Mouse (Mus musculus): Measurements from ENCODE around the gene Fam81b.

Gene Fam81b

DNA sequence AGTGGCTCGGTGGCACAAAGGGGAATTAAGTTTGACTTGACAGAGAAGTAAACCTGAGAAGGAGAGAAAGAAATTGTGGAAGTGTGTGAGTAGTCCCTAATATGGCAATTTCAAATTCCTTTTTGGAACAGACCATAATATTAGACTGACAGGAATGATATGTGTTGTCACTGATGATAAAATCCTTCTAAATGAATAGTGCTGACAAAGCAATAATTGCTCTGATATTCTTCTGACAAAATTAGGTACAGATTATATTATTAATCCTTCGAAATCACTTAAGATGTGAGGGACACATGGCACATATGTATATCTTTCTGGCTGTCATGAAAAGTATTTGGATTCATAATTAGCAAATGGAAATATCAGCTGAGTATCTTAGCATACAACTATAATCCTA lies 89.9 kb downstream of the Fam81b start:
- H3K9me3 ChIP-seq (ENCODE audit: low read length) = no peaks in the 10 kb centered on the region
- no peaks in the 10 kb centered on the region for H3K27me3 ChIP-seq (ENCODE audit: insufficient read depth, low read length)
- TF ChIP-seq CTCF (conservative IDR thresholded peaks at IDR 0.05; ENCODE audit: low read length) = no peak
- no peak for TF ChIP-seq POU5F1 (IDR thresholded peaks at IDR 0.05; ENCODE audit: borderline replicate concordance, low read length)
- H3K4me1 ChIP-seq (replicated peaks; ENCODE audit: low read depth, low read length) = no peaks in the 10 kb centered on the region
- no peaks in the 10 kb centered on the region for H3K36me3 ChIP-seq (ENCODE audit: insufficient read depth, low read length)
- no peak overlapping the region for H3K4me3 ChIP-seq (replicated peaks; ENCODE audit: low read length)

DNA sequence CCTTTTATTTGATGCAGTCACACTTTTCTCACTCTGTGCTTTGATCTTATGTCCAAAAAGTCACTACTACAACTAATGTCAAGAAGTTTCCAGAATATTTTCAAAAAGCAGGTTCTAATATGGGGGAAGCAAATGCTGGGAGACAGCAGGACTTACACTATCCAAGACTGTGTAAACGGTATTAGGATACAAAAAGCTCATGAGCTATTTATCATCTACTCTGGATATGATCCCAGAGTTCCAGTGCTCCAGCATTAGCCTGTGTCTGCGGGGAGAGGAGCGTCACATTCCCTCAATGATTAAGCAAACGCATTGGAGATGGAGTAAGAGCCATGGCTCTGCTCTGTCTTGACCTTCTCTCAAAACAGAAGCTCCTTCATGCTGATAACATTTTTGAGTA lies 104.9 kb downstream of the Fam81b start:
- Histone ChIP-seq H3K4me3 (replicated peaks; ENCODE audit: low read length) (no peak overlapping the region), H3K4me1 (replicated peaks; ENCODE audit: low read depth, low read length) (no peaks in the 10 kb centered on the region), H3K36me3 (ENCODE audit: insufficient read depth, low read length) (peaks cover 22% of the 10 kb centered on the region), H3K9me3 (ENCODE audit: low read length) (peaks cover 10% of the 10 kb centered on the region), H3K27me3 (ENCODE audit: insufficient read depth, low read length) (no peaks in the 10 kb centered on the region)
- TF ChIP-seq POU5F1 (IDR thresholded peaks at IDR 0.05; ENCODE audit: borderline replicate concordance, low read length) (no peak), CTCF (conservative IDR thresholded peaks at IDR 0.05; ENCODE audit: low read length) (no peak), NANOG (IDR thresholded peaks at IDR 0.05; ENCODE audit: borderline replicate concordance, low read length) (no peak)

DNA sequence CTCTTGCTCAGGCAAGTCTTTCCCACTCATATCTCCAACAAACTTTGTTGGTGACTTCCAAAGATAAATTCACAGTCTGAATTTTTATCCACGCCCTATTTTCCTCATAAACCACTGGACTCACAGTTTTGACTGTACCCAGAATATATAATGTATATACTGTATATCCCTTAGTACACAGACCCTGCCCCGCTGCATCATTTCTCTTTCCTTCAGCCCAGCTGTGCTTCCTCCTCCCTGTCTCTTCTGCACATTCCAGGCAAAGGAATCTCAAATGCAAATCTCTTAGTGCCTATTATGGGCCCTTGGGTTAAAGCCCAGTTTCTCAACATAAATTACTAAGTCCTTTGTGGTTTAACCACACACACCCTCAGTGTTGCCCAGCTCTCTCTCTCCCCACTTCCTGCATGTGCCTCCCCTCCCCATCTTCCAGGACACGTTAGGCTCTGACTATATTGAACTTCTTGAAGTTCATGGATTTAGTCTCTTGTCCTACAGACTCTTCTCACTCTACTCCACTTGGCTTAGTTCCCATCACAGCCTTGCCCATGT lies 107.5 kb downstream of the Fam81b start:
- peaks cover 17% of the 10 kb centered on the region for H3K9me3 ChIP-seq (ENCODE audit: low read length)
- peaks cover 31% of the 10 kb centered on the region for H3K36me3 ChIP-seq (ENCODE audit: insufficient read depth, low read length)
- TF ChIP-seq NANOG (IDR thresholded peaks at IDR 0.05; ENCODE audit: borderline replicate concordance, low read length) (no peak), POU5F1 (IDR thresholded peaks at IDR 0.05; ENCODE audit: borderline replicate concordance, low read length) (no peak), CTCF (conservative IDR thresholded peaks at IDR 0.05; ENCODE audit: low read length) (no peak)
- H3K4me1 ChIP-seq (replicated peaks; ENCODE audit: low read depth, low read length) = no peaks in the 10 kb centered on the region
- H3K4me3 ChIP-seq (replicated peaks; ENCODE audit: low read length) = no peak overlapping the region
- no peaks in the 10 kb centered on the region for H3K27me3 ChIP-seq (ENCODE audit: insufficient read depth, low read length)

DNA sequence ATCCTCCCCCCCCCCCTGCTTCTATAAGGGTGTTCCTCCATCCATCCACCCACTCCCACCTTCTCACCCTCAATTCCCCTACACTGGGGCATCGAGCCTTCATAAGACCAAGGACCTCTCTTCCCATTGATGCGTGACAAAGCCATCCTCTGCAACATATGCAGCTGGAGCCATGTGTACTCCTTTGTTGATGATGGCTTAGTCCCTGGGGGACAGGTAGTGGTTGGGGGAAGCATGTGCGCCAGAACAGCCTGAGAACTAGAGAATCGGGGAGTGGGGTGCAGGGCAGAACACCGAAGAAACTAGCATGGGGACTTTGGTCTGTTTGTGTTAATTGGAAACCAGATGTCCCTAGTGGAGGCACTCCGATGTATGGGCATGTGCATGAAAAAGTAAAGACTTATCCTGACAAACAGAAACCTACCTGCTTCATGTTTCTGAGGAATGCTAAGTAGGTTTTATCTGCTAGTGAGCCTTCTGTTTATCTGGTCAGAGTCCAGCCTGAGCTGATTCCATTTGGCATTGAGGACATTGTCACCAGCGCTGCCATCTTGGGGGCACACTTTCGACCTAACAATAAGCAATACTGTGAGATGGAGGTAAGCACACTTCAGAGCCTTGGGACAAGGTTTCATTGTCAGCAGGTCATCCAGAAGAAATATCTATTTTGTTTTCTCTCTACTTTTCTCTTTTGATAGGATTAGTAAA lies 109.3 kb downstream of the Fam81b start:
- H3K4me1 ChIP-seq (replicated peaks; ENCODE audit: low read depth, low read length) = no peaks in the 10 kb centered on the region
- H3K4me3 ChIP-seq (replicated peaks; ENCODE audit: low read length) = no peak overlapping the region
- H3K9me3 ChIP-seq (ENCODE audit: low read length) = peaks cover 27% of the 10 kb centered on the region
- no peaks in the 10 kb centered on the region for H3K27me3 ChIP-seq (ENCODE audit: insufficient read depth, low read length)
- TF ChIP-seq POU5F1 (IDR thresholded peaks at IDR 0.05; ENCODE audit: borderline replicate concordance, low read length) = no peak
- no peak for TF ChIP-seq NANOG (IDR thresholded peaks at IDR 0.05; ENCODE audit: borderline replicate concordance, low read length)
- TF ChIP-seq CTCF (conservative IDR thresholded peaks at IDR 0.05; ENCODE audit: low read length) = no peak
- H3K36me3 ChIP-seq (ENCODE audit: insufficient read depth, low read length) = peaks cover 49% of the 10 kb centered on the region

DNA sequence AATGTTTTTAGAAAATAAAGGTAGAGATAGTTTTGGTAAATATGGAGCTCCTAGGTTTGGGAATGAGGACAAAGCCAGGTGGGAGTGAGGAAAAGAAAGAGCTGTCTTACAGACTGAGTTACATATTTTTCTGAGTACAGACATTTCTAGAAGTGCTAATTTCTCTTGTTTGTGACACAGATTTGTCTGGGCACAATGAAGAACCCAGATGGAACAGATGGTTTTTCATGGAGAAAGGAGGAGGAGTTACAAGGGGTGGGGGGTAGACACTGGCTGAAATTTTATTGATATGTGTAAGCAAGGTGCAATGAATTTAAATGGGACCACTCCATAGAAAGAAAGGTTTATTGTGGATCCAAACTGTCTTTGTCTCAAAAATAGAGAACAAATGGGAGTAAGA lies 109.9 kb downstream of the Fam81b start:
- Histone ChIP-seq H3K4me3 (replicated peaks; ENCODE audit: low read length) (no peak overlapping the region), H3K27me3 (ENCODE audit: insufficient read depth, low read length) (no peaks in the 10 kb centered on the region), H3K4me1 (replicated peaks; ENCODE audit: low read depth, low read length) (no peaks in the 10 kb centered on the region), H3K36me3 (ENCODE audit: insufficient read depth, low read length) (peaks cover 54% of the 10 kb centered on the region), H3K9me3 (ENCODE audit: low read length) (peaks cover 27% of the 10 kb centered on the region)
- no peak for TF ChIP-seq NANOG (IDR thresholded peaks at IDR 0.05; ENCODE audit: borderline replicate concordance, low read length)
- no peak for TF ChIP-seq CTCF (conservative IDR thresholded peaks at IDR 0.05; ENCODE audit: low read length)
- no peak for TF ChIP-seq POU5F1 (IDR thresholded peaks at IDR 0.05; ENCODE audit: borderline replicate concordance, low read length)

DNA sequence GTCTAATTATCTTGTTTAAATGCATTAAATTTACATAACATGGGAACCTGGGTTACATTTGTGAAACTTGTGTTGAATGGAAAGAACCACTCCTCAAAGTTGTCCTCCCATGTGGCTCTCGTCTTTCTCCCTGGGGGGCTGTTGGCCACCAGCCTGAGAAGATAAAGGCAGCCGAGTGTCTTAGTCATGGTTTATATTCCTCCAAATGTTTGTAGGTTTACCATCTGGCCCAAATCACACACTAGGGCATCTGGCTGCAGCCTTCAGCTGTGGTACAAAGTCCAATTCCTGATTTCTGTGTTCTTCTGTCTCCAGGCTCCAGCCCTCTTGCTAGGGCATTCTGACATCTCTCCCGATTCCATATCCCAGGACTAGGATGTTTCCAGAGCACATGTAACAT lies 114.6 kb downstream of the Fam81b start:
- Histone ChIP-seq H3K4me3 (replicated peaks; ENCODE audit: low read length) (no peak overlapping the region), H3K27me3 (ENCODE audit: insufficient read depth, low read length) (no peaks in the 10 kb centered on the region), H3K36me3 (ENCODE audit: insufficient read depth, low read length) (peaks cover 66% of the 10 kb centered on the region), H3K9me3 (ENCODE audit: low read length) (peaks cover 18% of the 10 kb centered on the region), H3K4me1 (replicated peaks; ENCODE audit: low read depth, low read length) (no peaks in the 10 kb centered on the region)
- TF ChIP-seq CTCF (conservative IDR thresholded peaks at IDR 0.05; ENCODE audit: low read length) (no peak), POU5F1 (IDR thresholded peaks at IDR 0.05; ENCODE audit: borderline replicate concordance, low read length) (no peak), NANOG (IDR thresholded peaks at IDR 0.05; ENCODE audit: borderline replicate concordance, low read length) (no peak)

DNA sequence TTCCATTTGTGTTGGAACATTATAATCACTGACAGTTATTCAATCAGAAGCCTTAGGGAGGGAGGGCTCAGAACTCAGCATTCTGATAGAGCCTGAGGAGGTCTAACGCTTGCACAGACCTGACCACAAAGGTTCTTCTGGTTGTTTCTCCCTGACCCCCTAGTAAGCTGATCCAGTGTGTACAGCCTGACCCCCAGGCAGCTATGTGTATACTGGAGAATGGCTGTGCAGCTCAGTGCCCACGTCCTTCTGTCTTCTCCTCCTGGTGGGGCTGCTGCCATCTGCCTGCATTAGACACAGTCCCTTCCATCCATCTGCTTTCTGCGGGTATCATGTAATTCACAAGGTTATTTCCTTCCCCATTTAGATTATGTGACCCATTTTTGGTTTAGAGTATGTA lies 115.7 kb downstream of the Fam81b start:
- no peak overlapping the region for H3K4me3 ChIP-seq (replicated peaks; ENCODE audit: low read length)
- no peaks in the 10 kb centered on the region for H3K27me3 ChIP-seq (ENCODE audit: insufficient read depth, low read length)
- no peak for TF ChIP-seq POU5F1 (IDR thresholded peaks at IDR 0.05; ENCODE audit: borderline replicate concordance, low read length)
- TF ChIP-seq CTCF (conservative IDR thresholded peaks at IDR 0.05; ENCODE audit: low read length) = no peak
- no peak for TF ChIP-seq NANOG (IDR thresholded peaks at IDR 0.05; ENCODE audit: borderline replicate concordance, low read length)
- peaks cover 66% of the 10 kb centered on the region for H3K36me3 ChIP-seq (ENCODE audit: insufficient read depth, low read length)
- H3K4me1 ChIP-seq (replicated peaks; ENCODE audit: low read depth, low read length) = no peaks in the 10 kb centered on the region
- peaks cover 15% of the 10 kb centered on the region for H3K9me3 ChIP-seq (ENCODE audit: low read length)

DNA sequence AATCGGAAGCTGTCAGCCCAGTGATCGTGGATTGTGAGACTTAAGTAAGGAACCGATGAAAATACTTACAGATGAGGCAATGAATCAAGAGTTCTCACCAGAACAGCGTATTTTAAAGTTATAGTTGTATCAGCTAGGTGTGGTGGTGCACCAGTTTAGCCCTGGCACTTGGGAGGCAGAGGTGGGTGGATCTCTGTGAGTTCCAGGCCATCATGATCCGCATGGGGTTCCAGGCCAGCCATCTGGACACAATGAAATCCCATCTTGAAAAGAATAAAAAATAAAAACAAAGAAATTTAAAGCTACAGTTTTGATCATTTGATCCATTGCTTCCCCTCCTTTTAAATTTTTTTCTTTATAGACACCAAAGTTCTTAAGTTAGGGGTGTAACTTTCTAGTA lies 117.2 kb downstream of the Fam81b start:
- H3K9me3 ChIP-seq (ENCODE audit: low read length) = peaks cover 12% of the 10 kb centered on the region
- H3K36me3 ChIP-seq (ENCODE audit: insufficient read depth, low read length) = peaks cover 67% of the 10 kb centered on the region
- H3K27me3 ChIP-seq (ENCODE audit: insufficient read depth, low read length) = no peaks in the 10 kb centered on the region
- no peaks in the 10 kb centered on the region for H3K4me1 ChIP-seq (replicated peaks; ENCODE audit: low read depth, low read length)
- TF ChIP-seq POU5F1 (IDR thresholded peaks at IDR 0.05; ENCODE audit: borderline replicate concordance, low read length) (no peak), NANOG (IDR thresholded peaks at IDR 0.05; ENCODE audit: borderline replicate concordance, low read length) (no peak), CTCF (conservative IDR thresholded peaks at IDR 0.05; ENCODE audit: low read length) (no peak)
- no peak overlapping the region for H3K4me3 ChIP-seq (replicated peaks; ENCODE audit: low read length)

DNA sequence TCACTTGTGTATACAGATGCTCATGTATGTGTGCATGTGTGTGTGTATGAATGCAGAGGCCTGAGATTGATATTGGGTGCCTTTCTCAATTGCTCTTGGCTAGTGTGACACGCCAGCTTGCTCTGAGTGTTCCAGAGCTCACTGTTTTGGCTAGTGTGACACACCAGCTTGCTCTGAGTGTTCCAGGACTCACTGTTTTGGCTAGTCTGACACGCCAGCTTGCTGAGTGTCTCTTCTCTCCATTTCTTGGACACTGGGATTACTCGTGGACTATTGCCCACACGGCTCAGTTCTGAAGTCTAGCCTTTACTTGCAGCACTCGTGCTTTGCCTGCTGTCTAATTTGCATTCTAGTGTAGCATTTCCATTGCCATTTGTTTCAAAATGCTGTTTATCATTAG lies 126.2 kb downstream of the Fam81b start:
- Histone ChIP-seq H3K4me1 (replicated peaks; ENCODE audit: low read depth, low read length) (peaks cover 26% of the 10 kb centered on the region), H3K4me3 (replicated peaks; ENCODE audit: low read length) (no peak overlapping the region), H3K27me3 (ENCODE audit: insufficient read depth, low read length) (no peaks in the 10 kb centered on the region), H3K36me3 (ENCODE audit: insufficient read depth, low read length) (peaks cover 53% of the 10 kb centered on the region), H3K9me3 (ENCODE audit: low read length) (peaks cover 13% of the 10 kb centered on the region)
- no peak for TF ChIP-seq POU5F1 (IDR thresholded peaks at IDR 0.05; ENCODE audit: borderline replicate concordance, low read length)
- no peak for TF ChIP-seq CTCF (conservative IDR thresholded peaks at IDR 0.05; ENCODE audit: low read length)
- TF ChIP-seq NANOG (IDR thresholded peaks at IDR 0.05; ENCODE audit: borderline replicate concordance, low read length) = no peak

Measured in E14TG2a.4 (cell line).